Mouse (Mus musculus): Measurements from ENCODE around the gene Fkbp4. TPM values are rescaled to one million over a fixed set of nuclear protein-coding genes. Genes with fewer than 3 reads are reported as not detected.
A peak's percentile ranks its signal among the peaks of the same experiment; 100 is the strongest.

The Fkbp4 gene
- total and polyA plus RNA-seq, 3 experiments: 144 to 369 (median 265) TPM

DNA sequence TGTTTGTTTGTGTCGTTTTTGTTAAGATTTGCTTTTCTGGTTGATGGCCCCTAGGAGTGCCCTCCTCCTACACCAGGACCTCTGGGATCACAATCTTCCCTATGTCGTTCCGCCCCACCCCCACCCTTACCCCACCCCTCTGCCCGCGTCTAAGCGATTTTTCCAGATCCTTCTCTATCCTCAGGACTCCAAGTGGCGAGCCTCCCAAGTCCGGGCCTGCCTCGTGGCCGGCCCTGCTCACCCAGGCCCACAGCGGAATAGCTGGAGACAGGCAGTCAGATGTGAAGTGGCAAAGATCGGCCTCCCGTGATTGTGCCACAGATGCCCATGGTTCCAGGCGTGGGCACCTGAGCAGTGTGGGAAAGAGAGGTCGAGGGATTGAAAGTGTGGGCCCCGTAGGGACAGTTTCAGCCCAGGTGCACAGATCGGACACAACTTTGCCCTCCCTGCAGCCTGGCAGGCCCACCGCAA is 429 bp upstream of the Fkbp4 start:
- Histone ChIP-seq H3K9me3 (replicated peaks) (no peaks in the 10 kb centered on the region), H3K36me3 (replicated peaks) (peaks cover 34% of the 10 kb centered on the region), H3K27me3 (ENCODE audit: insufficient read depth, low read length) (no peaks in the 10 kb centered on the region), H3K4me3 (ENCODE audit: low read depth, low read length) (peak overlapping the region; percentile 97), H3K4me1 (ENCODE audit: insufficient read depth, low read depth, low read length) (peaks cover 37% of the 10 kb centered on the region)
- 0 out of 2 replicates have a peak, but pooled peaks have one; percentile 0 for ATAC-seq (ENCODE audit: extremely low read depth, insufficient number of reproducible peaks, low FRiP score, poor library complexity, severe bottlenecking)
- TF ChIP-seq CTCF (IDR thresholded peaks at IDR 0.05; ENCODE audit: low read depth, low read length) (no peak), POLR2AphosphoS5 (IDR thresholded peaks at IDR 0.05; ENCODE audit: insufficient replicate concordance, low read depth, low read length) (no peak)
- no peak for DNase-seq (ENCODE audit: low spot score)

DNA sequence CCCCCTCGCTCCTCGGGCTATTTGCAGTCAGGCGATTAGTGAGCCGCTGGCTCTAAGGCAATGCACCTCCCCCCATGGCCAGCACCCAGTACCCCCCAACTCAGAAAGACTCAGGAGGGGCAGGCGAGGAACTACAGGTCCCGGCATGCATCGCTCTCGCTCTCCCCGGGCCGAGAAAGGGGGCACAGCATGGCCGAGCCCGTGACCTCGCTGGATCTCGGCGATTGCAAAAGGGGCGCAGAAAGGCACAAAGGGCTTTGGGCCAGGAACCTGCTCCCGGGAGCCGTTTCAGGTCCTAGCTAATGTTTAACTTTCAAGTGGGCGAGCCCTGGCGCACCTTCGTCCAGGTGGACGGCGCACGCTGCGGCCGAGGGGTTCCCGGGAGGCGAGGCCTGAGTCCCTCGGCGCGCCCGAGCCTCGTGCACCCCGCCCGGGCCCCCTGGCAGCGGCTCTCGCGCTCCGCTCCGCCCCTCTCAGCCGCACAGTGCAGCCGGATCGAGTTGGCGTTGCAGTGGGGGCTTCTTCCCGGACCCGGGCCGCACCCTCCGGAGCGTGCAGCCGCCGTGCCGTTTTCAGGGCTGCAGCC is 653 bp downstream of the Fkbp4 start:
- DNase-seq (ENCODE audit: low spot score) (peak; percentile 65), ATAC-seq (ENCODE audit: extremely low read depth, insufficient number of reproducible peaks, low FRiP score, poor library complexity, severe bottlenecking) (peak; percentile 52)
- Histone ChIP-seq H3K9me3 (replicated peaks) (no peaks in the 10 kb centered on the region), H3K4me3 (ENCODE audit: low read depth, low read length) (peak overlapping the region; percentile 97), H3K36me3 (replicated peaks) (peaks cover 45% of the 10 kb centered on the region), H3K27me3 (ENCODE audit: insufficient read depth, low read length) (no peaks in the 10 kb centered on the region; the same call in 1 of the 2 replicates), H3K4me1 (ENCODE audit: insufficient read depth, low read depth, low read length) (peaks cover 48% of the 10 kb centered on the region)
- no peak for TF ChIP-seq TAL1 (conservative IDR thresholded peaks at IDR 0.05; ENCODE audit: low read depth, low read length)

DNA sequence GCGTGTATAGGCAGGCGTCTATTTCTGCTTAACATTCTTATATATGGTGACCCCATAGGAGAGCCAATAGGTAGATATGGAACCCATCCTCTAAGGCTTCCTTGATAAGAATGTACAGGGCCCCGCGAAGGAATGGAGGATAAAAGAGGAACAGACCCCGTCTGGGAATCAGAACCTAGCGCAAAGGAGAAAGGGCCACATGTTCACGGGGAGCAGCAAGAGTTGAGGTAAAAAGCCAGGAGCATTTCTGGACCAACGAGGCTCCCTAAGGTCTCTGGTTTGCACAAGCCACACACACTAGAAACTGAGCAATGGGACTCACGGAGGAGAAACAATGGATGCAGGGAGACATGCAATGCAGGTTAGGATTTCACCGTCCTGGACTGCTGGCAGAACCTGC is 1.2 kb downstream of the Fkbp4 start:
- peaks cover 50% of the 10 kb centered on the region for H3K36me3 ChIP-seq (replicated peaks)
- peaks cover 49% of the 10 kb centered on the region for H3K4me1 ChIP-seq (ENCODE audit: insufficient read depth, low read depth, low read length)
- peak; percentile 18 for DNase-seq (ENCODE audit: low spot score)
- H3K27me3 ChIP-seq (ENCODE audit: insufficient read depth, low read length): no peaks in the 10 kb centered on the region; the same call in 1 of the 2 replicates
- H3K9me3 ChIP-seq (replicated peaks): no peaks in the 10 kb centered on the region
- TF ChIP-seq POLR2AphosphoS5 (IDR thresholded peaks at IDR 0.05; ENCODE audit: insufficient replicate concordance, low read depth, low read length) (no peak), CTCF (IDR thresholded peaks at IDR 0.05; ENCODE audit: low read depth, low read length) (no peak), GATA1 (IDR thresholded peaks at IDR 0.05; ENCODE audit: borderline replicate concordance, low read length) (no peak), GATA2 (IDR thresholded peaks at IDR 0.05; ENCODE audit: borderline replicate concordance, low read depth, low read length) (no peak), TAL1 (conservative IDR thresholded peaks at IDR 0.05; ENCODE audit: low read depth, low read length) (no peak)
- H3K4me3 ChIP-seq (ENCODE audit: low read depth, low read length): peak overlapping the region; percentile 97
- no peak for ATAC-seq (ENCODE audit: extremely low read depth, insufficient number of reproducible peaks, low FRiP score, poor library complexity, severe bottlenecking)

DNA sequence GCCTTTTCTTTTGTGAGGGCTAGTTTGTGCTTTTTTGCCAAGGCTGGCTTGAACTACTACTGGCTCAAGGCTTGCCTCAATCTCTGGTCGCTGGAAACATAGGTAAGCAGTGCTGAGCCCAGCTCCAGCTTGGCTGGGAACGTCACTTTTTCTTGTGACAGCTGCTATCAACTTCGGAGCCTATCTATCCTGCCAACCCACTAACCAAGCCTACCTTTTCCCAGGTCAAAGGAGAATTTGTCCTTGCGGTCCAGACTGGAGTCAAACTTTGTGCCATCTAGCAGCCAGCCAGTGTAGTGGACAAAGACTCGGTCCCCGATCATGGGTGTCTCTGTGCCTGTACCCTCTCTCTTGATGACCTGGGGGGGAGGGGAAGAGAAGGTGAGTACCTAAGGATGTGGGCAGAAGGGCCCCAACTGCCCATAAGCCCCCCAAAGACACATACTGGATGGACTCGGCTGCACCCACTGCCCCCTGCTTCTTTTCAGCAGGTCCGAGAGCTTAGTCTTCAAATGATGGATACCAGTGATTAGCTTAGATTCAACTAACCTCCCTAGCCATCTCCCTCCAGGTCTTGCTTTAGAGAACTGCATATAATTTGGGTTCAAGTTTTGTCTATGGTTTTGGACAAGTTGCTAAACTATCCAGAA is 2.0 kb downstream of the Fkbp4 start:
- no peak for ATAC-seq (ENCODE audit: extremely low read depth, insufficient number of reproducible peaks, low FRiP score, poor library complexity, severe bottlenecking)
- no peak for DNase-seq (ENCODE audit: low spot score)
- H3K9me3 ChIP-seq (replicated peaks): no peaks in the 10 kb centered on the region
- H3K27me3 ChIP-seq (ENCODE audit: insufficient read depth, low read length): no peaks in the 10 kb centered on the region; the same call in 1 of the 2 replicates
- peaks cover 58% of the 10 kb centered on the region for H3K36me3 ChIP-seq (replicated peaks)
- H3K4me1 ChIP-seq (ENCODE audit: insufficient read depth, low read depth, low read length): peaks cover 49% of the 10 kb centered on the region
- no peak for TF ChIP-seq GATA2 (IDR thresholded peaks at IDR 0.05; ENCODE audit: borderline replicate concordance, low read depth, low read length)
- TF ChIP-seq POLR2AphosphoS5 (IDR thresholded peaks at IDR 0.05; ENCODE audit: insufficient replicate concordance, low read depth, low read length): no peak
- TF ChIP-seq GATA1 (IDR thresholded peaks at IDR 0.05; ENCODE audit: borderline replicate concordance, low read length): no peak
- no peak for TF ChIP-seq CTCF (IDR thresholded peaks at IDR 0.05; ENCODE audit: low read depth, low read length)
- TF ChIP-seq TAL1 (conservative IDR thresholded peaks at IDR 0.05; ENCODE audit: low read depth, low read length): no peak
- peak overlapping the region; percentile 97; the same call in 1 of the 2 replicates for H3K4me3 ChIP-seq (ENCODE audit: low read depth, low read length)

DNA sequence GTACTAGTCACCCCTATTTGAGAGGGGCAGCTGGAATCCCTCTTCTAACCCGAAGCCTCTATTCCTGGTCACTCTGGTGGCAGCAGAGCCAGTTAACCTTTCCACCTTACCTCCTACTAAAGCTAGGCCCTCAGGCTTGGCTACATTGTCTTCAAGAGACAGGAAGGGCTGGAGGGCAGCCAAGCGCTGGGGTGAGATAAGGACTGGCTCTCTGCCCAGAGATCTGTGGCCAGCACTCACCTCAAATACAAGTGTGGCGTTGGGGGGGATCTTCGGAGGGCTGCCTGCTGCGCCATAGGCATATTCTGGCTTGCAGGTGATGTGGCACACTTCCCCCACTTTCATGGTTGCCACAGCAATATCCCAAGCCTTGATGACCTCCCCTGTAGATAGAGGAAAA is 3.0 kb downstream of the Fkbp4 start:
- H3K4me1 ChIP-seq (ENCODE audit: insufficient read depth, low read depth, low read length): peaks cover 51% of the 10 kb centered on the region
- H3K27me3 ChIP-seq (ENCODE audit: insufficient read depth, low read length): no peaks in the 10 kb centered on the region; the same call in 1 of the 2 replicates
- no peaks in the 10 kb centered on the region for H3K9me3 ChIP-seq (replicated peaks)
- TF ChIP-seq POLR2AphosphoS5 (IDR thresholded peaks at IDR 0.05; ENCODE audit: insufficient replicate concordance, low read depth, low read length): no peak
- TF ChIP-seq CTCF (IDR thresholded peaks at IDR 0.05; ENCODE audit: low read depth, low read length): no peak
- no peak for TF ChIP-seq GATA1 (IDR thresholded peaks at IDR 0.05; ENCODE audit: borderline replicate concordance, low read length)
- TF ChIP-seq TAL1 (conservative IDR thresholded peaks at IDR 0.05; ENCODE audit: low read depth, low read length): no peak
- no peak for TF ChIP-seq GATA2 (IDR thresholded peaks at IDR 0.05; ENCODE audit: borderline replicate concordance, low read depth, low read length)
- DNase-seq (ENCODE audit: low spot score) (peak; percentile 36), ATAC-seq (ENCODE audit: extremely low read depth, insufficient number of reproducible peaks, low FRiP score, poor library complexity, severe bottlenecking) (no peak)
- H3K36me3 ChIP-seq (replicated peaks): peaks cover 67% of the 10 kb centered on the region
- no peak overlapping the region for H3K4me3 ChIP-seq (ENCODE audit: low read depth, low read length)

DNA sequence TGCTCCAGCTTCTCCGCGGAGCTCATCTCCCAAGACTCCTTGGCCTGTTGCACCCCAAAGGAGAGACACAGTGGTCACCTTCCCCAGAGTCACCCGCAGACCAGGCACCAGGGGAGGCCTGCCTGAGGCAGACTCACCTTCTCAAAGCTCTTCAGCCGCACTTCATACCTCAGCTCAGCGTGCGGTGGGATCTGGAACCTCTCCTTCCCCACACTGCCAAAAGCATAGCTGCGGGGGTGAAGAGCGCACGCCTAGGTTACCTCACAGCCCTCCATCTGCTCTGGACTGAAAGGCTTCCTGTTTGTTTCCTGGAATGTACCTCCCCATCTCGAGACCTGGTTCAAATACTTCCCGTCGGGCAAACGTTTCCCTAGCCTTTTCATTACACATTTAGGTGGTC is 4.9 kb downstream of the Fkbp4 start:
- peaks cover 86% of the 10 kb centered on the region for H3K36me3 ChIP-seq (replicated peaks)
- peaks cover 50% of the 10 kb centered on the region for H3K4me1 ChIP-seq (ENCODE audit: insufficient read depth, low read depth, low read length)
- DNase-seq (ENCODE audit: low spot score): no peak
- no peak for TF ChIP-seq TAL1 (conservative IDR thresholded peaks at IDR 0.05; ENCODE audit: low read depth, low read length)
- no peak for TF ChIP-seq GATA2 (IDR thresholded peaks at IDR 0.05; ENCODE audit: borderline replicate concordance, low read depth, low read length)
- TF ChIP-seq GATA1 (IDR thresholded peaks at IDR 0.05; ENCODE audit: borderline replicate concordance, low read length): no peak
- no peak for TF ChIP-seq CTCF (IDR thresholded peaks at IDR 0.05; ENCODE audit: low read depth, low read length)
- no peak for TF ChIP-seq POLR2AphosphoS5 (IDR thresholded peaks at IDR 0.05; ENCODE audit: insufficient replicate concordance, low read depth, low read length)
- ATAC-seq (ENCODE audit: extremely low read depth, insufficient number of reproducible peaks, low FRiP score, poor library complexity, severe bottlenecking): no peak
- H3K4me3 ChIP-seq (ENCODE audit: low read depth, low read length): no peak overlapping the region
- no peaks in the 10 kb centered on the region for H3K9me3 ChIP-seq (replicated peaks)
- no peaks in the 10 kb centered on the region; the same call in 1 of the 2 replicates for H3K27me3 ChIP-seq (ENCODE audit: insufficient read depth, low read length)

Data from G1E (cell line).